26 mouse cellular contexts compared by ENCODE assay signal in the genomic region with DNA sequence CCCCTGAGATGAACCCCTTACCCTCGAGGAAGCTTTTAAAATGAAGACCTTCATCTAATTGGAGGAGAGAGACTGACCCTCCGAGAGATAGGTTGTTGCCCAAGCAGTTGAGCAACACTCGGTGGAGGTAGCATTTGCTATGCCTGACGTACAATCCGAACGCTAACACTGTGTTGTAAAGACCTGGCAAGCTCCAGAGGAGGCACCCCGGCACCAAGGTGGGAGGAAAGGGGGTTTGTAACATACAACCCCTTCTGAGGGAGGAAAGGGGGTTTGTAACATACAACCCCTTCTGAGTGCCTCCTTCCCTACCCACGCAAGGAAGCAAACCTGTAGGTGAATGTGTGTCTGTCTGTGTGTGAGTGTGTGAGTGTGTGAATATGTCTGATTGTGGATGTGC. TPM values are rescaled to one million over a fixed set of nuclear protein-coding genes. Genes with fewer than 3 reads are reported as not detected.
DNase-seq lines count a peak whose midpoint lies in the region; ATAC-seq and TF ChIP-seq lines count a peak whose summit lies in the region.
"Had no signal": no experiment of that assay in that cellular context is flagged by ENCODE, and none has a peak within 500 bp of the region (broad histone marks: within the 10 kb centered on the region; RNA-seq: fewer than 3 reads in every experiment).

No protein-coding gene starts in this region.

- no peaks in the 10 kb centered on the region for H3K9me3 ChIP-seq in embryonic facial prominence, embryonic 14.5 days (ENCODE audit: control insufficient read depth, low read length)
- no peaks in the 10 kb centered on the region for H3K9me3 ChIP-seq in embryonic facial prominence, embryonic 10.5 days
- H3K9me3 ChIP-seq in hindbrain, postnatal 0 days (ENCODE audit: low read length) = no peaks in the 10 kb centered on the region
- no peaks in the 10 kb centered on the region for H3K9me3 ChIP-seq in hindbrain, embryonic 12.5 days (replicated peaks)
- no peaks in the 10 kb centered on the region for H3K9me3 ChIP-seq in midbrain, embryonic 14.5 days (ENCODE audit: control insufficient read depth, low read length)
- H3K9me3 ChIP-seq in midbrain, embryonic 13.5 days = no peaks in the 10 kb centered on the region
- H3K9me3 ChIP-seq: embryonic facial prominence, embryonic 13.5 days; heart, embryonic 10.5 days; hindbrain, embryonic 13.5 days; intestine, embryonic 15.5 days had no signal

- H3K4me3 ChIP-seq in embryonic facial prominence, embryonic 14.5 days (ENCODE audit: low read depth, low read length) = no peak overlapping the region
- H3K4me3 ChIP-seq in embryonic facial prominence, embryonic 10.5 days = no peak overlapping the region
- H3K4me3 ChIP-seq in hindbrain, postnatal 0 days (ENCODE audit: low read length) = no peak overlapping the region
- no peak overlapping the region for H3K4me3 ChIP-seq in hindbrain, embryonic 12.5 days
- H3K4me3 ChIP-seq in midbrain, embryonic 14.5 days (replicated peaks; ENCODE audit: low read depth, low read length) = no peak overlapping the region
- no peak overlapping the region for H3K4me3 ChIP-seq in midbrain, embryonic 13.5 days (replicated peaks)
- H3K4me3 ChIP-seq: embryonic facial prominence, embryonic 13.5 days; heart, embryonic 10.5 days; hindbrain, embryonic 13.5 days; intestine, embryonic 15.5 days had no signal

- no peaks in the 10 kb centered on the region for H3K27me3 ChIP-seq in embryonic facial prominence, embryonic 14.5 days (replicated peaks; ENCODE audit: control insufficient read depth, insufficient read depth, low read length)
- no peaks in the 10 kb centered on the region for H3K27me3 ChIP-seq in embryonic facial prominence, embryonic 10.5 days (replicated peaks; ENCODE audit: low read depth, poor library complexity, severe bottlenecking)
- no peaks in the 10 kb centered on the region for H3K27me3 ChIP-seq in hindbrain, postnatal 0 days (ENCODE audit: insufficient read depth, low read length)
- H3K27me3 ChIP-seq in hindbrain, embryonic 12.5 days = no peaks in the 10 kb centered on the region
- H3K27me3 ChIP-seq in midbrain, embryonic 14.5 days (ENCODE audit: control insufficient read depth, insufficient read depth, low read length) = no peaks in the 10 kb centered on the region
- H3K27me3 ChIP-seq in midbrain, embryonic 13.5 days = no peaks in the 10 kb centered on the region
- H3K27me3 ChIP-seq: embryonic facial prominence, embryonic 13.5 days; hindbrain, embryonic 13.5 days; intestine, embryonic 15.5 days had no signal

- no peak for ATAC-seq in embryonic facial prominence, embryonic 14.5 days (ENCODE audit: low read depth)
- 0 out of 2 replicates have a peak, but pooled peaks have one; percentile 70 for ATAC-seq in hindbrain, postnatal 0 days
- no peak for ATAC-seq in hindbrain, embryonic 12.5 days (ENCODE audit: low FRiP score)
- no peak for ATAC-seq in midbrain, embryonic 14.5 days (ENCODE audit: low FRiP score, low TSS enrichment)
- no peak for ATAC-seq in midbrain, embryonic 13.5 days
- ATAC-seq: CD4-positive, CD25-positive, alpha-beta regulatory T cell, adult 4 months; intestine, embryonic 15.5 days had no signal

- no peaks in the 10 kb centered on the region for H3K36me3 ChIP-seq in embryonic facial prominence, embryonic 14.5 days (ENCODE audit: control insufficient read depth, insufficient read depth, low read length)
- no peaks in the 10 kb centered on the region for H3K36me3 ChIP-seq in embryonic facial prominence, embryonic 10.5 days (replicated peaks)
- no peaks in the 10 kb centered on the region for H3K36me3 ChIP-seq in hindbrain, postnatal 0 days (ENCODE audit: insufficient read depth, low read length)
- H3K36me3 ChIP-seq in hindbrain, embryonic 12.5 days = no peaks in the 10 kb centered on the region
- H3K36me3 ChIP-seq in midbrain, embryonic 14.5 days (ENCODE audit: control insufficient read depth, insufficient read depth, low read length) = no peaks in the 10 kb centered on the region
- no peaks in the 10 kb centered on the region for H3K36me3 ChIP-seq in midbrain, embryonic 13.5 days
- H3K36me3 ChIP-seq: embryonic facial prominence, embryonic 13.5 days; heart, embryonic 10.5 days; hindbrain, embryonic 13.5 days; intestine, embryonic 15.5 days had no signal

- no peak overlapping the region for H3K27ac ChIP-seq in embryonic facial prominence, embryonic 14.5 days (replicated peaks; ENCODE audit: low read depth, low read length)
- H3K27ac ChIP-seq in embryonic facial prominence, embryonic 10.5 days (replicated peaks) = no peak overlapping the region
- no peak overlapping the region for H3K27ac ChIP-seq in hindbrain, postnatal 0 days
- no peak overlapping the region for H3K27ac ChIP-seq in hindbrain, embryonic 12.5 days
- H3K27ac ChIP-seq in midbrain, embryonic 14.5 days (replicated peaks; ENCODE audit: low read depth, low read length) = no peak overlapping the region
- H3K27ac ChIP-seq in midbrain, embryonic 13.5 days = no peak overlapping the region
- H3K27ac ChIP-seq: embryonic facial prominence, embryonic 13.5 days; heart, embryonic 10.5 days; hindbrain, embryonic 13.5 days; intestine, embryonic 15.5 days had no signal

- no peak for TF ChIP-seq CTCF in hindbrain, postnatal 0 days (IDR thresholded peaks at IDR 0.05; ENCODE audit: low read depth)

- H3K4me2 ChIP-seq in embryonic facial prominence, embryonic 14.5 days (ENCODE audit: low read depth, low read length) = no peak overlapping the region
- peak overlapping the region; percentile 28; the same call in 1 of the 2 replicates for H3K4me2 ChIP-seq in hindbrain, postnatal 0 days (ENCODE audit: low read depth, low read length)
- no peak overlapping the region for H3K4me2 ChIP-seq in hindbrain, embryonic 12.5 days (replicated peaks)
- H3K4me2 ChIP-seq in midbrain, embryonic 14.5 days (ENCODE audit: low read length) = no peak overlapping the region
- H3K4me2 ChIP-seq in midbrain, embryonic 13.5 days (replicated peaks) = no peak overlapping the region
- H3K4me2 ChIP-seq: embryonic facial prominence, embryonic 13.5 days; hindbrain, embryonic 13.5 days; intestine, embryonic 15.5 days had no signal

- 38% methylated on average over 8 of the region's 8 CpGs for WGBS in embryonic facial prominence, embryonic 14.5 days
- 66% methylated on average over 8 of the region's 8 CpGs for WGBS in embryonic facial prominence, embryonic 10.5 days
- WGBS in hindbrain, postnatal 0 days = 28% methylated on average over 8 of the region's 8 CpGs
- WGBS in hindbrain, embryonic 12.5 days = 49% methylated on average over 8 of the region's 8 CpGs
- 45% methylated on average over 8 of the region's 8 CpGs for WGBS in midbrain, embryonic 14.5 days
- 47% methylated on average over 8 of the region's 8 CpGs for WGBS in midbrain, embryonic 13.5 days

- H3K9ac ChIP-seq in embryonic facial prominence, embryonic 14.5 days (ENCODE audit: low read depth, low read length) = no peak overlapping the region
- H3K9ac ChIP-seq in hindbrain, postnatal 0 days (replicated peaks; ENCODE audit: low read length) = no peak overlapping the region
- H3K9ac ChIP-seq in hindbrain, embryonic 12.5 days = no peak overlapping the region
- H3K9ac ChIP-seq in midbrain, embryonic 14.5 days (replicated peaks; ENCODE audit: low read length) = no peak overlapping the region
- H3K9ac ChIP-seq in midbrain, embryonic 13.5 days (replicated peaks) = no peak overlapping the region
- H3K9ac ChIP-seq: embryonic facial prominence, embryonic 13.5 days; hindbrain, embryonic 13.5 days; intestine, embryonic 15.5 days had no signal

- DNase-seq in embryonic facial prominence, embryonic 14.5 days (ENCODE audit: low spot score) = peak; percentile 5
- no peak for DNase-seq in embryonic facial prominence, embryonic 10.5 days (ENCODE audit: low spot score)
- DNase-seq in hindbrain, postnatal 0 days (ENCODE audit: low spot score) = peak; percentile 51
- DNase-seq in midbrain, embryonic 14.5 days = peak; percentile 19
- DNase-seq in thymus, postnatal 10 days (ENCODE audit: low spot score in 2 of 2) = no peak
- DNase-seq: adrenal gland, postnatal 10 days; B cell, adult 2 months; cerebellum, adult 11-12 months; cerebellum, adult 9-10 months; cerebellum, postnatal 25 days; gastrocnemius, postnatal 36 days; heart, adult 11 months; heart, postnatal 10 days; heart, postnatal 4 days had no signal

- H3K4me1 ChIP-seq in embryonic facial prominence, embryonic 14.5 days (ENCODE audit: control insufficient read depth, insufficient read depth, low read length) = no peaks in the 10 kb centered on the region
- H3K4me1 ChIP-seq in embryonic facial prominence, embryonic 10.5 days = peaks cover 4% of the 10 kb centered on the region; the same call in 1 of the 2 replicates
- H3K4me1 ChIP-seq in hindbrain, postnatal 0 days (ENCODE audit: insufficient read depth, low read length) = no peaks in the 10 kb centered on the region
- no peaks in the 10 kb centered on the region for H3K4me1 ChIP-seq in hindbrain, embryonic 12.5 days
- H3K4me1 ChIP-seq in midbrain, embryonic 14.5 days (ENCODE audit: control insufficient read depth, insufficient read depth, low read length) = no peaks in the 10 kb centered on the region
- H3K4me1 ChIP-seq in midbrain, embryonic 13.5 days (replicated peaks) = no peaks in the 10 kb centered on the region
- H3K4me1 ChIP-seq: embryonic facial prominence, embryonic 13.5 days; hindbrain, embryonic 13.5 days; intestine, embryonic 15.5 days had no signal

RNA-seq across cellular contexts. Expression of a gene that starts 3.6 kb away (rescaled TPM):
- 0.12 TPM in 1 of 2 replicates, not detected in the other for polyA plus RNA-seq in embryonic facial prominence, embryonic 14.5 days (2014; fragmentation: Nextera tagmentation; extraction: Ambion mirVana)
- not detected in 2 replicates for polyA plus RNA-seq in embryonic facial prominence, embryonic 10.5 days (2016; fragmentation: Nextera tagmentation; extraction: Ambion mirVana)
- 0.68 and 0.89 TPM in 2 replicates for total RNA-seq in hindbrain, postnatal 0 days (2014; rRNA removed)
- polyA plus RNA-seq in hindbrain, postnatal 0 days (2015; fragmentation: Nextera tagmentation; extraction: Ambion mirVana) = 1.6 and 2.2 TPM in 2 replicates
- 0.15 TPM in 1 of 2 replicates, not detected in the other for polyA plus RNA-seq in hindbrain, embryonic 12.5 days (2016; fragmentation: Nextera tagmentation; extraction: Ambion mirVana)
- polyA plus RNA-seq in midbrain, embryonic 14.5 days (2014; fragmentation: Nextera tagmentation; extraction: Ambion mirVana) = 0.22 TPM in 1 of 2 replicates, not detected in the other
- polyA plus RNA-seq in midbrain, embryonic 13.5 days (2015; fragmentation: Nextera tagmentation; extraction: Ambion mirVana) = 0.10 and 0.16 TPM in 2 replicates
- total RNA-seq: gastrocnemius, adult 8-10 months; gastrocnemius, postnatal 36 days; heart, postnatal 10 days; heart, postnatal 4 days; MEL had no signal
- polyA plus RNA-seq: CD4-positive, CD25-positive, alpha-beta regulatory T cell, adult 4 months; hindbrain, embryonic 13.5 days had no signal

RNA-seq across cellular contexts. Expression of a gene that starts 18.8 kb away (rescaled TPM):
- polyA plus RNA-seq in embryonic facial prominence, embryonic 14.5 days (2014; fragmentation: Nextera tagmentation; extraction: Ambion mirVana) = 11.9 and 12.9 TPM in 2 replicates
- 18.4 and 18.7 TPM in 2 replicates for polyA plus RNA-seq in embryonic facial prominence, embryonic 10.5 days (2016; fragmentation: Nextera tagmentation; extraction: Ambion mirVana)
- total RNA-seq in hindbrain, postnatal 0 days (2014; rRNA removed) = 10.2 and 17.4 TPM in 2 replicates
- 8.0 and 8.4 TPM in 2 replicates for polyA plus RNA-seq in hindbrain, postnatal 0 days (2015; fragmentation: Nextera tagmentation; extraction: Ambion mirVana)
- 15.9 and 19.5 TPM in 2 replicates for polyA plus RNA-seq in hindbrain, embryonic 12.5 days (2016; fragmentation: Nextera tagmentation; extraction: Ambion mirVana)
- 9.8 and 12.6 TPM in 2 replicates for polyA plus RNA-seq in midbrain, embryonic 14.5 days (2014; fragmentation: Nextera tagmentation; extraction: Ambion mirVana)
- 12.4 and 15.8 TPM in 2 replicates for polyA plus RNA-seq in midbrain, embryonic 13.5 days (2015; fragmentation: Nextera tagmentation; extraction: Ambion mirVana)

RNA-seq across cellular contexts. Expression of a gene that starts 20.3 kb away (rescaled TPM):
- not detected in 2 replicates for polyA plus RNA-seq in embryonic facial prominence, embryonic 14.5 days (2014; fragmentation: Nextera tagmentation; extraction: Ambion mirVana)
- polyA plus RNA-seq in embryonic facial prominence, embryonic 10.5 days (2016; fragmentation: Nextera tagmentation; extraction: Ambion mirVana) = not detected in 2 replicates
- not detected in 2 replicates for total RNA-seq in hindbrain, postnatal 0 days (2014; rRNA removed)
- not detected in 2 replicates for polyA plus RNA-seq in hindbrain, postnatal 0 days (2015; fragmentation: Nextera tagmentation; extraction: Ambion mirVana)
- not detected in 2 replicates for polyA plus RNA-seq in hindbrain, embryonic 12.5 days (2016; fragmentation: Nextera tagmentation; extraction: Ambion mirVana)
- polyA plus RNA-seq in midbrain, embryonic 14.5 days (2014; fragmentation: Nextera tagmentation; extraction: Ambion mirVana) = not detected in 2 replicates
- not detected in 2 replicates for polyA plus RNA-seq in midbrain, embryonic 13.5 days (2015; fragmentation: Nextera tagmentation; extraction: Ambion mirVana)
- total RNA-seq: adrenal gland, postnatal 10 days; adrenal gland, postnatal 4 days; gastrocnemius, adult 8-10 months; gastrocnemius, postnatal 36 days; heart, postnatal 10 days; heart, postnatal 4 days; MEL had no signal
- polyA plus RNA-seq: CD4-positive, CD25-positive, alpha-beta regulatory T cell, adult 4 months; cortical plate, adult 2 months; embryonic facial prominence, embryonic 13.5 days; heart, embryonic 10.5 days; heart, embryonic 14.5 days; hindbrain, embryonic 13.5 days; intestine, embryonic 15.5 days had no signal

RNA-seq across cellular contexts. Expression of a gene that starts 25.4 kb away (rescaled TPM):
- polyA plus RNA-seq in embryonic facial prominence, embryonic 14.5 days (2014; fragmentation: Nextera tagmentation; extraction: Ambion mirVana) = not detected in 2 replicates
- polyA plus RNA-seq in embryonic facial prominence, embryonic 10.5 days (2016; fragmentation: Nextera tagmentation; extraction: Ambion mirVana) = not detected in 2 replicates
- total RNA-seq in hindbrain, postnatal 0 days (2014; rRNA removed) = not detected in 2 replicates
- not detected in 2 replicates for polyA plus RNA-seq in hindbrain, postnatal 0 days (2015; fragmentation: Nextera tagmentation; extraction: Ambion mirVana)
- polyA plus RNA-seq in hindbrain, embryonic 12.5 days (2016; fragmentation: Nextera tagmentation; extraction: Ambion mirVana) = not detected in 2 replicates
- not detected in 2 replicates for polyA plus RNA-seq in midbrain, embryonic 14.5 days (2014; fragmentation: Nextera tagmentation; extraction: Ambion mirVana)
- polyA plus RNA-seq in midbrain, embryonic 13.5 days (2015; fragmentation: Nextera tagmentation; extraction: Ambion mirVana) = not detected in 2 replicates
- total RNA-seq: adrenal gland, postnatal 10 days; adrenal gland, postnatal 4 days; gastrocnemius, adult 8-10 months; gastrocnemius, postnatal 36 days; heart, postnatal 10 days; heart, postnatal 4 days; MEL had no signal
- polyA plus RNA-seq: CD4-positive, CD25-positive, alpha-beta regulatory T cell, adult 4 months; cortical plate, adult 2 months; embryonic facial prominence, embryonic 13.5 days; heart, embryonic 10.5 days; heart, embryonic 14.5 days; hindbrain, embryonic 13.5 days; intestine, embryonic 15.5 days had no signal

RNA-seq across cellular contexts. Expression of a gene that starts 43.7 kb away (rescaled TPM):
- 0.18 and 0.38 TPM in 2 replicates for polyA plus RNA-seq in embryonic facial prominence, embryonic 14.5 days (2014; fragmentation: Nextera tagmentation; extraction: Ambion mirVana)
- polyA plus RNA-seq in embryonic facial prominence, embryonic 10.5 days (2016; fragmentation: Nextera tagmentation; extraction: Ambion mirVana) = 0.25 TPM in 2 replicates
- total RNA-seq in hindbrain, postnatal 0 days (2014; rRNA removed) = 3.4 and 4.9 TPM in 2 replicates
- 3.3 and 4.3 TPM in 2 replicates for polyA plus RNA-seq in hindbrain, postnatal 0 days (2015; fragmentation: Nextera tagmentation; extraction: Ambion mirVana)
- 0.53 and 0.79 TPM in 2 replicates for polyA plus RNA-seq in hindbrain, embryonic 12.5 days (2016; fragmentation: Nextera tagmentation; extraction: Ambion mirVana)
- 1.3 and 1.7 TPM in 2 replicates for polyA plus RNA-seq in midbrain, embryonic 14.5 days (2014; fragmentation: Nextera tagmentation; extraction: Ambion mirVana)
- polyA plus RNA-seq in midbrain, embryonic 13.5 days (2015; fragmentation: Nextera tagmentation; extraction: Ambion mirVana) = 0.49 and 0.54 TPM in 2 replicates
- total RNA-seq: adrenal gland, postnatal 10 days; adrenal gland, postnatal 4 days; gastrocnemius, adult 8-10 months; gastrocnemius, postnatal 36 days; heart, postnatal 10 days; heart, postnatal 4 days; MEL had no signal
- polyA plus RNA-seq: CD4-positive, CD25-positive, alpha-beta regulatory T cell, adult 4 months had no signal

Comparison
In these comparisons a context has a peak if more than half of its experiments do, and no peak if none do; other contexts are left out.
1. DNase-seq: peak in embryonic facial prominence, embryonic 14.5 days (single experiment), hindbrain, postnatal 0 days (single experiment) and midbrain, embryonic 14.5 days (single experiment); none in embryonic facial prominence, embryonic 10.5 days (single experiment) and thymus, postnatal 10 days (0 of 2).